Mouse (Mus musculus): ENCODE measurements around the gene Fndc8. TPM values are rescaled to one million over a fixed set of nuclear protein-coding genes. Genes with fewer than 3 reads are reported as not detected.

The Fndc8 gene
- total and polyA plus RNA-seq, 3 experiments = 0.08 to 0.36 TPM; not detected in 1

GRCm38 (mm10) chr11:82847571-82848000 is 44.3 kb upstream of the Fndc8 start:
- Histone ChIP-seq H3K79me2 (replicated peaks; ENCODE audit: control insufficient read depth, extremely low read depth, insufficient read depth, poor library complexity, severe bottlenecking) (peaks cover 18% of the 10 kb centered on the region), H3K9ac (ENCODE audit: insufficient read depth, low read depth) (no peak overlapping the region), H3K36me3 (replicated peaks in 1 of 2; ENCODE audit: control insufficient read depth in 1 of 2, insufficient read depth in 1 of 2, low read length in 1 of 2) (peaks cover under 1 to 12% of the 10 kb centered on the region in 2 experiments), H3K9me3 (replicated peaks; ENCODE audit: low read length) (peaks cover 12% of the 10 kb centered on the region), H3K27ac (ENCODE audit: insufficient read depth, low read depth) (no peak overlapping the region), H3K4me2 (ENCODE audit: insufficient read depth, low read depth, poor library complexity, severe bottlenecking) (no peak overlapping the region), H3K4me1 (ENCODE audit: control insufficient read depth in 1 of 2, insufficient read depth in 2 of 2) (peaks cover 9 to 26% of the 10 kb centered on the region in 2 experiments), H3K4me3 (replicated peaks in 1 of 3; ENCODE audit: low read depth in 2 of 3, low read length in 2 of 3, poor library complexity in 1 of 3) (no peak overlapping the region), H3K27me3 (replicated peaks) (no peaks in the 10 kb centered on the region)
- no peak; the same call in 1 of the 2 replicates for TF ChIP-seq POLR2A (IDR thresholded peaks at IDR 0.05; ENCODE audit: low read depth, low read length)
- no peak for TF ChIP-seq MAX (IDR thresholded peaks at IDR 0.05; ENCODE audit: low read length)
- no peak for TF ChIP-seq MAFK (IDR thresholded peaks at IDR 0.05; ENCODE audit: insufficient replicate concordance, low read length)
- TF ChIP-seq MXI1 (IDR thresholded peaks at IDR 0.05; ENCODE audit: low read depth, low read length) = no peak
- no peak for TF ChIP-seq TBP (conservative IDR thresholded peaks at IDR 0.05; ENCODE audit: low read depth, low read length)
- TF ChIP-seq MEF2A (IDR thresholded peaks at IDR 0.05; ENCODE audit: borderline replicate concordance, low read depth, low read length) = no peak
- no peak for TF ChIP-seq ZC3H11A (IDR thresholded peaks at IDR 0.05; ENCODE audit: low read depth, low read length)
- TF ChIP-seq MAZ (IDR thresholded peaks at IDR 0.05; ENCODE audit: low read depth, low read length) = no peak
- TF ChIP-seq NELFE (IDR thresholded peaks at IDR 0.05; ENCODE audit: low read depth, low read length) = no peak
- no peak for TF ChIP-seq HCFC1 (IDR thresholded peaks at IDR 0.05; ENCODE audit: low read depth, low read length)
- no peak for TF ChIP-seq PAX5 (IDR thresholded peaks at IDR 0.05; ENCODE audit: low read length)
- no peak for TF ChIP-seq USF1 (IDR thresholded peaks at IDR 0.05; ENCODE audit: low read depth, low read length)
- TF ChIP-seq RAD21 (IDR thresholded peaks at IDR 0.05; ENCODE audit: low read depth, low read length) = no peak
- no peak for TF ChIP-seq GABPA (IDR thresholded peaks at IDR 0.05; ENCODE audit: insufficient replicate concordance, low read depth, low read length)
- TF ChIP-seq KAT2A (IDR thresholded peaks at IDR 0.05; ENCODE audit: insufficient replicate concordance, low read length) = no peak
- TF ChIP-seq NRF1 (IDR thresholded peaks at IDR 0.05; ENCODE audit: low read depth, low read length) = no peak
- no peak for TF ChIP-seq CHD1 (IDR thresholded peaks at IDR 0.05; ENCODE audit: low read depth, low read length)
- TF ChIP-seq E2F4 (IDR thresholded peaks at IDR 0.05; ENCODE audit: insufficient replicate concordance, low read depth, low read length) = no peak
- in situ Hi-C loops (cut with MboI; ENCODE audit: low pct_ligation_motif_present, low pct_unique_long_range_greater_than_20kb, low sequenced_read_pairs) (loop anchor here (5.0 kb wide), 1 partner anchor 40 kb away; no protein-coding TSS in a partner anchor), dilution Hi-C loops (cut with MboI; ENCODE audit: extremely low pct_ligation_motif_present, extremely low pct_unique_long_range_greater_than_20kb, low sequenced_read_pairs) (no loop called here)
- DNase-seq (ENCODE audit: extremely low read depth) = no peak

GRCm38 (mm10) chr11:82850259-82850658 is 41.7 kb upstream of the Fndc8 start:
- H3K27ac ChIP-seq (ENCODE audit: insufficient read depth, low read depth) = no peak overlapping the region
- H3K36me3 ChIP-seq (replicated peaks in 1 of 2; ENCODE audit: control insufficient read depth in 1 of 2, insufficient read depth in 1 of 2, low read length in 1 of 2) = peaks cover 0 to 12% of the 10 kb centered on the region in 2 experiments

More at GRCm38 (mm10) chr11:82850259-82850658, 41.7 kb upstream of the Fndc8 start:
- Histone ChIP-seq H3K9ac (ENCODE audit: insufficient read depth, low read depth) (no peak overlapping the region), H3K79me2 (replicated peaks; ENCODE audit: control insufficient read depth, extremely low read depth, insufficient read depth, poor library complexity, severe bottlenecking) (peaks cover 26% of the 10 kb centered on the region), H3K4me3 (replicated peaks in 1 of 3; ENCODE audit: low read depth in 2 of 3, low read length in 2 of 3, poor library complexity in 1 of 3) (no peak overlapping the region), H3K27me3 (replicated peaks) (no peaks in the 10 kb centered on the region), H3K4me2 (ENCODE audit: insufficient read depth, low read depth, poor library complexity, severe bottlenecking) (no peak overlapping the region), H3K4me1 (ENCODE audit: control insufficient read depth in 1 of 2, insufficient read depth in 2 of 2) (peaks cover 3 to 15% of the 10 kb centered on the region in 2 experiments), H3K9me3 (replicated peaks; ENCODE audit: low read length) (peaks cover 3% of the 10 kb centered on the region)
- dilution Hi-C loops (cut with MboI; ENCODE audit: extremely low pct_ligation_motif_present, extremely low pct_unique_long_range_greater_than_20kb, low sequenced_read_pairs) (no loop called here), in situ Hi-C loops (cut with MboI; ENCODE audit: low pct_ligation_motif_present, low pct_unique_long_range_greater_than_20kb, low sequenced_read_pairs) (no loop called here)
- no peak for DNase-seq (ENCODE audit: extremely low read depth)
- TF ChIP-seq ZNF384 (IDR thresholded peaks at IDR 0.05; ENCODE audit: low read depth, low read length) = no peak
- TF ChIP-seq ETS1 (conservative IDR thresholded peaks at IDR 0.05; ENCODE audit: low read depth, low read length) = no peak
- TF ChIP-seq MAFK (IDR thresholded peaks at IDR 0.05; ENCODE audit: insufficient replicate concordance, low read length) = no peak
- no peak for TF ChIP-seq HCFC1 (IDR thresholded peaks at IDR 0.05; ENCODE audit: low read depth, low read length)
- no peak for TF ChIP-seq MXI1 (IDR thresholded peaks at IDR 0.05; ENCODE audit: low read depth, low read length)
- TF ChIP-seq MYC (IDR thresholded peaks at IDR 0.05; ENCODE audit: low read depth, low read length) = no peak
- no peak for TF ChIP-seq ELF1 (IDR thresholded peaks at IDR 0.05; ENCODE audit: low read depth, low read length)
- no peak for TF ChIP-seq SIN3A (IDR thresholded peaks at IDR 0.05; ENCODE audit: low read length)
- no peak for TF ChIP-seq EP300 (IDR thresholded peaks at IDR 0.05; ENCODE audit: low read length)
- no peak for TF ChIP-seq SMC3 (IDR thresholded peaks at IDR 0.05; ENCODE audit: low read depth, low read length)
- no peak for TF ChIP-seq TCF12 (IDR thresholded peaks at IDR 0.05; ENCODE audit: low read depth, low read length)
- no peak for TF ChIP-seq JUN (IDR thresholded peaks at IDR 0.05; ENCODE audit: insufficient read depth, low read depth, low read length)
- no peak for TF ChIP-seq BHLHE40 (IDR thresholded peaks at IDR 0.05; ENCODE audit: low read depth, low read length)
- TF ChIP-seq ZMIZ1 (IDR thresholded peaks at IDR 0.05; ENCODE audit: low read depth, low read length) = no peak

Measured in CH12.LX (cell line).